Mouse (Mus musculus) liver, embryonic 15.5 days (tissue): ENCODE results near the gene Vti1b. TPM values are rescaled to one million over a fixed set of nuclear protein-coding genes. Genes with fewer than 3 reads are reported as not detected.
A peak's percentile ranks its signal among the peaks of the same experiment; 100 is the strongest.

Experiments
- ATAC-seq: fragments of 200-750 bp; cut with Nextera tagmentation; 2 replicates; pipeline ENCODE4 v1.8.0; 2017; ENCODE audit warnings: moderate number of reproducible peaks, mild to moderate bottlenecking, moderate library complexity; ENCODE audit not compliant: insufficient read depth
- H3K27ac ChIP-seq: fragments of 300-500 bp; sonication (generic); replicated peaks from 2 replicates; pipeline ENCODE4 v1.5.1; 2015; ENCODE audit warnings: mild to moderate bottlenecking, inconsistent platforms
- H3K27me3 ChIP-seq: fragments of 300-500 bp; sonication (generic); 2 replicates; pipeline ENCODE4 v1.6.1; 2015; ENCODE audit warnings: mild to moderate bottlenecking, inconsistent platforms
- H3K36me3 ChIP-seq: fragments of 300-500 bp; sonication (generic); replicated peaks from 2 replicates; pipeline ENCODE4 v1.6.1; 2015; ENCODE audit warnings: moderate library complexity, mild to moderate bottlenecking, inconsistent platforms
- H3K4me1 ChIP-seq: fragments of 300-500 bp; sonication (generic); replicated peaks from 2 replicates; pipeline ENCODE4 v1.6.1; 2015; ENCODE audit warnings: inconsistent platforms
- H3K4me2 ChIP-seq: fragments of 300-500 bp; sonication (generic); 2 replicates; pipeline ENCODE4 v1.6.1; 2015; ENCODE audit warnings: moderate library complexity, mild to moderate bottlenecking, inconsistent platforms
- H3K4me3 ChIP-seq: fragments of 300-500 bp; sonication (generic); replicated peaks from 2 replicates; pipeline ENCODE4 v1.5.1; 2015; ENCODE audit warnings: mild to moderate bottlenecking, inconsistent platforms
- H3K9ac ChIP-seq: fragments of 300-500 bp; sonication (generic); 2 replicates; pipeline ENCODE4 v1.6.1; 2015; ENCODE audit warnings: moderate library complexity, mild to moderate bottlenecking, inconsistent platforms
- H3K9me3 ChIP-seq: fragments of 300-500 bp; sonication (generic); replicated peaks from 2 replicates; pipeline ENCODE4 v1.6.1; 2016; ENCODE audit warnings: inconsistent platforms
- WGBS: fragments of 180-500 bp; shearing (Covaris S2); methylation state at CpG from one replicate; pipeline ENCODE4 v1.1.7; 2015; ENCODE audit warnings: mixed read lengths; ENCODE audit not compliant: insufficient replicate concordance; 5-methylcytosine and 5-hydroxymethylcytosine counted together
- polyA plus RNA-seq: library from polyadenylated mRNA; unstranded; fragments of >200 nt; fragmentation: Nextera tagmentation; extraction: Ambion mirVana; gene quantifications from 2 replicates; pipeline ENCODE4 v1.2.1, GENCODE M21; 2015

Gene Vti1b
- polyA plus RNA-seq, result 33.1 and 33.2 TPM in 2 replicates

DNA sequence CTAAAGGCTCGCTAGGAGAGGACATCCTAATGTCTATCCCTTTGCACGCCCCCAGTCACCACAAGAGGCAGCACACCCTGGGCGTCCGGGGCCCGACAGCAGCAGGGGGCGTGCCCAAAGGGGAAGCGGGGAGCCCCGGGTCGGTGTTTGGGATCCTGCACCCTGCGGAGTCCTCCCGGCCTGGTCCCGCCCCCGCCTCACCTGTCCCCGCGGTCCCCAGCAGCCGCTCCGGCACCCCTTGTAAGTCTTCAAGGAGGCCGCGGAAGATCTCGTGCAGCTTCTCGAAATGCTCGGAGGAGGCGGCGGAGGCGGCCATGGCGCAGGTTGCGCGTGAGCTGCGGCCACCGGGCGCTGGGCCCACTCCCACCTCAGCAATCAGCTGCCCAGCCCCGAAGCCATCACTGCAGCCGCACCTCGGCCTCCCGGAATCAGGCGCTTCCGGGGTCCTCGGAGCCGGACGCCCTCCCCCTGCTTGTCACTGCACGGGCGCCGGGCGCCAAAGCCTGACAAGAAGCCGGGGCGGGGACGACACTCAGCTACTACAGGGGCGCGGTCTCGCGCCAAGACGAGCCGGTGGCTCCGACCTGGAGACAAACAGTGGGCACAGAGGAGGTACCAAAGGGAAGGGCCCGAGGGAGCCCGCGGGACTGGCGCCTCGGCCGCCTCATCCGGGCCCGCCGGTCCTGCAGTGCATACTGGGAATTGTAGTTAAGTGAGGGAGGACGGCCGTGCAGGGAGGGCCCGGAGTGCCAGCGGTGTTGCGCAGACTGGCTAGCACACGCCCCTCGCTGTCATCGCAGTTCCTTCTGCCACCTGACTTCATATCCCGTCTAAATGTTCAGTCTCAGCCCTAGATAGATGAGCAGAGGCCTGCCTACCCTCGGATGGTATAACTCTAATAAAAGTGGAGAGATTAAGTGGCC lies at the start of gene Vti1b:
Gene Vti1b (minus strand): TSS at position 649 of the 923 bp plus-strand sequence.
- Histone ChIP-seq H3K27me3 (no peaks in the 10 kb centered on the region), H3K9ac (peak within 1 kb of the TSS; percentile 85), H3K4me1 (peaks cover 30% of the 10 kb centered on the region), H3K9me3 (no peaks in the 10 kb centered on the region), H3K4me3 (peak within 1 kb of the TSS; percentile 98), H3K27ac (peak within 1 kb of the TSS; percentile 92), H3K4me2 (peak within 1 kb of the TSS; percentile 83), H3K36me3 (peaks cover 29% of the 10 kb centered on the region)
- peak; percentile 97 for ATAC-seq
- under 1% methylated on average over 73 of the region's 73 CpGs for WGBS

DNA sequence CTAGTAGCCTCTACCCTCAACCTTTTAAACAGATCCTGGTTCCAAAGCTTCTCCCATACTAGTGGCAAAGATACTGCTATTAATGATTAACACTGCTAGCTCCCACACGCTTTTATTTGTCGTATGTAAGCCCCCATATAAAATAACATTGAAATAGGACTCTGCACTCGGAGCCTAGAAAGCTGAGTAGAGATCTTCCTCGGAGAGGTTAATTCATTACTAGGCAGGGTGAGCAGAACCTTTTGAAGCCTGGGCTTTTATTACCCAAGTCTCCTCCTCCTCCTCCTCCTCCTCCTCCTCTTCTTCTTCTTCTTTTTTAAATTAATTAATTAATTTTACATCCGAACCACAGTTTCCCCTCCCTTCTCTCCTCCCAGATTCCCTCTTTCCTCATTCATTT lies 45.0 kb upstream of the Vti1b start:
- ATAC-seq, result no peak
- 50% methylated on average over 5 of the region's 5 CpGs for WGBS
- no peak overlapping the region for H3K4me3 ChIP-seq
- no peaks in the 10 kb centered on the region for H3K27me3 ChIP-seq
- no peaks in the 10 kb centered on the region for H3K9me3 ChIP-seq
- no peaks in the 10 kb centered on the region for H3K4me1 ChIP-seq
- H3K36me3 ChIP-seq, result no peaks in the 10 kb centered on the region
- H3K27ac ChIP-seq, result no peak overlapping the region
- H3K4me2 ChIP-seq, result no peak overlapping the region
- H3K9ac ChIP-seq, result no peak overlapping the region

DNA sequence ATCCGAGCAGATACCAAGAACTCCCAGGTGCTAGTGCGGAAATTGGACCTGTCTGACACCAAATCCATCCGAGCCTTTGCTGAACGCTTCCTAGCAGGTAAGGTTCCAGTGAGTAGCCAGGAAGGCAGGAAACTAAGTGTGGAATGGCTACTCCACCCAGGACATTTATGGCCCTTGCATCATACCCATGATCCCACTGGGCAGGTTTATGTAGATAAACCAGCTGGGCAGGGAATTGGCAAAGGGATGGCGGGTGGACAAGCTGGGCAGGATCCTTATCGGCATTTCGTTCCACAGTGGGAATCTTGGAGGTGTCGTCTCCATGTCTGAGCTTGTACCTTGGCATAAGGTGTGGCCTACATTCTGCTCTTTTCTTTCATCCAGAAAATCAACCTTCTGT lies 39.0 kb upstream of the Vti1b start:
- no peaks in the 10 kb centered on the region for H3K27me3 ChIP-seq
- H3K4me2 ChIP-seq, result no peak overlapping the region
- H3K9ac ChIP-seq, result no peak overlapping the region
- ATAC-seq, result no peak
- H3K4me1 ChIP-seq, result 0 out of 2 replicates have a peak, but pooled peaks cover 6% of the 10 kb centered on the region
- no peaks in the 10 kb centered on the region for H3K9me3 ChIP-seq
- H3K27ac ChIP-seq, result no peak overlapping the region
- 74% methylated on average over 8 of the region's 8 CpGs for WGBS
- H3K36me3 ChIP-seq, result no peaks in the 10 kb centered on the region
- H3K4me3 ChIP-seq, result no peak overlapping the region

DNA sequence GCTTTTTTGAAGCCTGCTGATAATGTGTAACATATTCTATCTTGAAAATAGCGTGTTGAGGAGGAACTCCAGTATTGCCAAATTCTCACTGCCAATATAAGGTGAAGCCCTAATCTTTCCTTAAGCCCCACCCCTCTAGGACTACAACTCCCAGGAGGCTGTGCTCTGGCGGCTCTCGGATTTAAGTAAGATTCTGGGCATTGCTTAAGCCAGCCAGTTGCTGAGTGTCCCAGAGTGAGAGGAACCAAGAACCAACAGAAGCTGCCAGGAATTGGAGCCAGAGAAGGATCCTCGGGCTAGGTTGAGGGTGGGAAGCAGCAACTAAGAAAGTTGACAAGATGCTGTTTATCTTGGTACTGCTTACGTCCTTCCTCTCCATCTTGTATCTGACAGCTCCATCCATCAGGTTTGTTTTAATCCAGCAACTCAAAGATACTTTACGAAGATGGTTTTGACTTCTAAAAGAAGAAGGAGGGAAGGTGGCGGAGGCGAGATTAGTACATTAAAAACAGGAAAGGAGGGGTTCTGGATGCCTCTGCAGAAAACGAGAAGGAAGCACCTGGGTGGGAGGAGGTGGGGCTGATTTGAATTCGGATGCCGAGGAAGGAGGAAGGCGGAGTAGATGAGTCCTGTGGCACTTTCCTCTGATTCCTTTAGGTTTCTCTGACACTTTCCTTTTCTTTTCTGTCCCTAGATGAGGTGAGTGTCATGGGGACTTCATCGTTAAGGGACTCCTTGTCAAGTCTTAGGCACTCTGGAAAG lies 36.4 kb upstream of the Vti1b start, which contains the start of gene Rdh12:
Gene Rdh12 (plus strand): TSS at position 212 of the 762 bp plus-strand sequence.
- peak within 1 kb of the TSS; percentile 49 for H3K4me2 ChIP-seq

DNA sequence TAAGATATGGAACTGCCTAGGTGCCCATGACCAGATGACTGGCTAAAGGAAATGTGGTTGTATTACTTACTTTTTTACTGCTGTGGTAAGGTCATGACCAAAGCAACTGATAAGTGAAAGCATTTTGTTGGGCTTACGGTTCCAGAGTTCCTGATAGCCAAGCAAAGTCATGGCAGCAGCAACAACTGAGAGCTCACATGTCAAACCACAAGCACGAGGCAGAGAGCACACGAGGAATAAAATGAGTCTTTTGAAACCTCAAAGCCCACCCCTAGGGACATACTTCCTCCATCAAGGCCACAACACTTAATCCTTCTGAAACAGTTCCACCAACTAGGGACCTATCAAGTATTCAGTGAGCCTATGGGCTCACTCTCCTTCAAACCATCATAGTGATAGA lies 29.4 kb upstream of the Vti1b start:
- no peak overlapping the region for H3K27ac ChIP-seq
- WGBS, result 24% methylated on average over 3 of the region's 3 CpGs
- no peak for ATAC-seq
- no peaks in the 10 kb centered on the region for H3K36me3 ChIP-seq
- no peaks in the 10 kb centered on the region for H3K4me1 ChIP-seq
- no peaks in the 10 kb centered on the region for H3K27me3 ChIP-seq
- H3K9ac ChIP-seq, result no peak overlapping the region
- no peaks in the 10 kb centered on the region for H3K9me3 ChIP-seq
- no peak overlapping the region for H3K4me2 ChIP-seq
- H3K4me3 ChIP-seq, result no peak overlapping the region

More for the DNA sequence above, 36.4 kb upstream of the Vti1b start, which contains the start of gene Rdh12:
- H3K4me3 ChIP-seq, result peak within 1 kb of the TSS; percentile 30
- H3K27ac ChIP-seq, result no peak within 1 kb of the TSS
- H3K36me3 ChIP-seq, result no peaks in the 10 kb centered on the region
- no peak within 1 kb of the TSS for H3K9ac ChIP-seq
- no peaks in the 10 kb centered on the region for H3K9me3 ChIP-seq
- no peak for ATAC-seq
- H3K4me1 ChIP-seq, result 0 out of 2 replicates have a peak, but pooled peaks cover 6% of the 10 kb centered on the region
- 3% methylated on average over 13 of the region's 13 CpGs for WGBS
- no peaks in the 10 kb centered on the region for H3K27me3 ChIP-seq

DNA sequence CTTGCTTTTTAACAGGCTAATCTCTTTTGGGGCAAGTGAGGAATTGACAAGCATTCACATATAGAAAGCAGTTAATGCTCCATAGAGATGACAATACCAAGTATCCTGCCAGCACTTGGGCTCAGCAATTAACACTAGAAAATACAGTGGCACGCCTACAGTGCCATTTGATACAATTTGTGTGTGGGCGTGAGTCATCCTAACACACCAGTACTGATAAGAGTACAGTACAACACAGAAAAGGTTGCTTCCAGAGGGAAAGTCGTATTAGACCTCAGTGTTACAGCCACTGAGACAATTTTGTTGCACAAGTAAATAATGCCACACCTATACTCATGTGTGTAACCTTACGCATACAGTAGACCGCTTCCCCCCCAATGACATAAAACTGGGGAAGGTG lies 24.6 kb upstream of the Vti1b start:
- no peak overlapping the region for H3K27ac ChIP-seq

DNA sequence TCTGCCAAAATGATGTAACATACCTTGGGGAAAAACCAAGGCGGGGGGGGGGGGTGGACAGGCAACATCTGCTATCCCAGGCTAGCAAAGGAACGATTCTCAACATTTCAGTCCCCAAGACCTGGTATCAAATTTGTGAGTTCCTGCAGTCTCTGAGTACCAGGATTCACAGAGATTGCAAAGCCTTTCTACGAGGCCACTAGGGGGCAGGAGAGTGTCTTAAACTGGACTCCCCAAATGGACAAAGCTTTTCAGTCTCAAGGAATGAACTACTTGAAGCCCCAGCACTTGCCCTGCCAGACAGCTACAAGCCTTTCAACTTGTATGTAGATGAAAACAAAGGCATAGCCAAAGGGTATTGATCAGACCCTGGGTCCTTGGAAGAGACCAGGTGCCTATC lies 21.0 kb upstream of the Vti1b start:
- H3K27me3 ChIP-seq, result no peaks in the 10 kb centered on the region
- H3K36me3 ChIP-seq, result peaks cover under 1% of the 10 kb centered on the region
- H3K4me1 ChIP-seq, result peaks cover 23% of the 10 kb centered on the region
- no peak overlapping the region for H3K4me2 ChIP-seq
- 2% methylated on average over 3 of the region's 3 CpGs for WGBS
- H3K9me3 ChIP-seq, result no peaks in the 10 kb centered on the region
- no peak overlapping the region for H3K4me3 ChIP-seq
- H3K9ac ChIP-seq, result no peak overlapping the region
- ATAC-seq, result no peak
- no peak overlapping the region for H3K27ac ChIP-seq

More for the DNA sequence above, 24.6 kb upstream of the Vti1b start:
- Histone ChIP-seq H3K36me3 (no peaks in the 10 kb centered on the region), H3K4me3 (no peak overlapping the region), H3K9ac (no peak overlapping the region), H3K9me3 (no peaks in the 10 kb centered on the region), H3K4me2 (no peak overlapping the region), H3K4me1 (peaks cover 1% of the 10 kb centered on the region), H3K27me3 (no peaks in the 10 kb centered on the region)
- ATAC-seq, result no peak
- WGBS, result 62% methylated on average over 5 of the region's 5 CpGs

DNA sequence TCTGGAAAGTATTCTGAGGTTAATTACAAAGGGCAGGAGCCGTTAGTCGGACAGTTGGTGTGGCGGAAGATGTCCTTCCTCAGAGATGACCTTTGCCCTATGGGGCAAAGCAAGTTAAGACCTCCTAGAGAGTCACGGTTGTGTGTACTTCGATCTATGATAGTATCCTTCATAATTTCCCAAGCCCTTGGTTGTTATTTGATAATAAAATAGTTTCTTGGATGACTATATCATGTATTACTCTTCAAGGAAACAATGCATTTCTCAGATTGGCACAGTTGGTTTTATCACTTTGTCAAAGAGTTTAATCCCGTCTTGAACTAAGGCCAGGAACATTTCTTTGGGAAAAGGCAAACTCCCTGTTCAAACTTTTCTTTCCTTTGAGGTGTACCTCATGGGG lies 19.7 kb upstream of the Vti1b start, which contains the start of gene Rdh11:
Gene Rdh11 (minus strand): TSS at position 101 of the 400 bp plus-strand sequence.
- no peak for ATAC-seq
- no peaks in the 10 kb centered on the region for H3K9me3 ChIP-seq
- peaks cover 13% of the 10 kb centered on the region for H3K36me3 ChIP-seq
- H3K27ac ChIP-seq, result peak within 1 kb of the TSS; percentile 76
- peaks cover 23% of the 10 kb centered on the region for H3K4me1 ChIP-seq
- H3K27me3 ChIP-seq, result no peaks in the 10 kb centered on the region
- H3K9ac ChIP-seq, result peak within 1 kb of the TSS; percentile 66
- H3K4me3 ChIP-seq, result peak within 1 kb of the TSS; percentile 68
- WGBS, result 62% methylated on average over 6 of the region's 6 CpGs
- peak within 1 kb of the TSS; percentile 87 for H3K4me2 ChIP-seq

DNA sequence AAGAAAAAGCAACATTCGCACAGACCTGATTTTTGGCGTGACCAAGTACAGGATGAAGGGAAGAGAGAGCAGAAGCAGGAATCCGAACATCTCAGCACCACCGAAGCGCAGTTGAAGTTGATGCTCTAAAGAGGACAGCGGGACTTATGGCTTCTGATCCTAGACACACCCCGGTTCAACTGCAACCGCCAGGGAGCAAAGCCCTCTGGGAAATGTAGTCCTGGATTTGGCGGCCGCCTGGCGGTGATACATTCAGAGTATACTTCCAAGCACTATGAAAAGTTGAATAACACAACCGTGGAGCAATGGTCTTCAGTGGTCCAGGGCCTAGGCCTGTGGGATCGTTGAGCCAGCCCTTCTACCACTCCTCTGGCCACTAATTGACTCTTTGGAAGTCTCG lies 19.2 kb upstream of the Vti1b start:
- ATAC-seq, result peak; percentile 70
- H3K9me3 ChIP-seq, result no peaks in the 10 kb centered on the region
- 4% methylated on average over 14 of the region's 14 CpGs for WGBS
- peak overlapping the region; percentile 68 for H3K4me3 ChIP-seq
- peak overlapping the region; percentile 87 for H3K4me2 ChIP-seq
- H3K9ac ChIP-seq, result peak overlapping the region; percentile 66
- H3K27ac ChIP-seq, result peak overlapping the region; percentile 76
- peaks cover 18% of the 10 kb centered on the region for H3K36me3 ChIP-seq
- peaks cover 23% of the 10 kb centered on the region for H3K4me1 ChIP-seq
- no peaks in the 10 kb centered on the region for H3K27me3 ChIP-seq

DNA sequence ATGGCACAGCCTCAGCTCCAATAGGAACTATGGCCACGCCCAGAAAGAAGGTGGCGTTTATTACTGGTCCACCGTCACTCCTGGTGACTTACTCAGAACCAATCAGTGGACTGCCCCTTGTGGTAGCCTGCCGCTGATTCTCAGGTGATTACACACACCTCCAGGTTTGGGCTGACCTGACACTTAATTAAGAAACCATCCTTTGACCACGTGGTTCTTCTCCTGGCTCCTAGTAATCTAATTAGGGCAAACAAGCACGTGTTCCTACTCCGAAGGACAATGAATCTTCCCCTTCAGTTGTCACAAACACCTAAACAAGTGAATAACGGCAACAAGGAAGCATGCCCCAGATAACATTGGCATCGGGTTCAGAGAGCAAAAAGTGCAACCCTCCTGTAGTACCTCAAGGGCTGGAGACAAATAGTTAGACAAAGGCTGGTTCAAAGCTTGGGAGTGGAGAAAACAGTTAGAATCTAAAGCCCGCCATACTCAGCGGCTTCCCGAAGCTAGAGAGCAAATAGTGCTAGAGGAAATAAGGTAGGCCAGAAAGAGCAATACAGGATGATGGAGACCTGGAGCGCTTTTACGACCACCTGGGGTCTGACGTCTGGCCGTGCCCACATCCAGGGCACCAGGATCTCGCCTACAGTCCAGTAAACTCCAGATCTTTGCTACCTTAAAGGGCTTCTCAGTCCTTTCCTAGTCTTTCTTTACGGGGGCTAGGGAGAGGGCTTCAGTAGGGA lies 18.6 kb upstream of the Vti1b start:
- no peaks in the 10 kb centered on the region for H3K27me3 ChIP-seq
- ATAC-seq, result peak; percentile 96
- under 1% methylated on average over 18 of the region's 18 CpGs for WGBS

More for the DNA sequence above, 18.6 kb upstream of the Vti1b start:
- H3K36me3 ChIP-seq, result peaks cover 24% of the 10 kb centered on the region
- H3K4me2 ChIP-seq, result peak overlapping the region; percentile 87
- peaks cover 23% of the 10 kb centered on the region for H3K4me1 ChIP-seq
- H3K9me3 ChIP-seq, result no peaks in the 10 kb centered on the region
- peak overlapping the region; percentile 66 for H3K9ac ChIP-seq
- peak overlapping the region; percentile 76 for H3K27ac ChIP-seq
- H3K4me3 ChIP-seq, result peak overlapping the region; percentile 68
